Mouse (Mus musculus) B cell, adult (primary cell): ENCODE results near the gene Tmem109. TPM values are rescaled to one million over a fixed set of nuclear protein-coding genes. Genes with fewer than 3 reads are reported as not detected.

Experiments
- total RNA-seq: library from RNA; stranded (reverse); gene quantifications from 4 replicates; pipeline ENCODE4 v1.2.4, GENCODE M21; 2023; ENCODE audit not compliant: inconsistent age

Gene Tmem109
- 22.2 to 23.6 TPM (median 22.7 TPM) in 4 replicates for total RNA-seq

GRCm38 (mm10) chr19:10881426-10882154 lies at the start of gene Tmem109:
TSS of gene Tmem109 (minus strand) at chr19:10882001.

GRCm38 (mm10) chr19:10920532-10920931 lies 38.7 kb upstream of the Tmem109 start, which contains the start of gene Zp1:
TSS of gene Zp1 (minus strand) at chr19:10920632.

GRCm38 (mm10) chr19:10895016-10895528 lies 13.3 kb upstream of the Tmem109 start, which contains the start of gene Prpf19:
TSS of gene Prpf19 (plus strand) at chr19:10895231.

GRCm38 (mm10) chr19:10869886-10870527 lies 11.8 kb downstream of the Tmem109 start, which contains the start of gene Tmem132a:
TSS of gene Tmem132a (minus strand) at chr19:10869940.

GRCm38 (mm10) chr19:10839010-10839892 lies 42.5 kb downstream of the Tmem109 start, which contains the start of gene Slc15a3:
TSS of gene Slc15a3 (plus strand) at chr19:10839727.

GRCm38 (mm10) chr19:10829436-10830175 lies 52.2 kb downstream of the Tmem109 start, which contains the start of gene Cd6:
TSS of gene Cd6 (minus strand) at chr19:10830058.

Other genes with a start within 250 kb of the Tmem109 start
- gene Vwce, start 247.8 kb downstream of the Tmem109 start, total RNA-seq = 0.75 to 2.0 TPM (median 1.2 TPM) in 4 replicates
- gene Pga5, start 203.9 kb downstream of the Tmem109 start, total RNA-seq = not detected in 4 replicates
- 20.2 to 24.6 TPM (median 21.2 TPM) in 4 replicates for gene Vps37c, start 193.3 kb downstream of the Tmem109 start, total RNA-seq
- 0.94 to 2.9 TPM (median 2.1 TPM) in 4 replicates for gene Cd5, start 143.0 kb downstream of the Tmem109 start, total RNA-seq
- gene Cd6, start 51.9 kb downstream of the Tmem109 start, total RNA-seq = 0.54 to 0.74 TPM in 2 of 4 replicates, not detected in the others
- 32.6 to 38.8 TPM (median 35.8 TPM) in 4 replicates for gene Slc15a3, start 42.3 kb downstream of the Tmem109 start, total RNA-seq
- 0.18 to 0.42 TPM (median 0.28 TPM) in 4 replicates for gene Tmem132a, start 12.1 kb downstream of the Tmem109 start, total RNA-seq
- 109 to 141 TPM (median 122 TPM) in 4 replicates for gene Prpf19, start 13.2 kb upstream of the Tmem109 start, total RNA-seq
- gene Zp1, start 38.6 kb upstream of the Tmem109 start, total RNA-seq = not detected in 4 replicates
- not detected in 4 replicates for gene Ptgdr2, start 55.2 kb upstream of the Tmem109 start, total RNA-seq
- 42.8 to 47.7 TPM (median 43.6 TPM) in 4 replicates for gene Ccdc86, start 67.3 kb upstream of the Tmem109 start, total RNA-seq
- not detected in 4 replicates for gene Ms4a10, start 92.7 kb upstream of the Tmem109 start, total RNA-seq
- gene Ms4a15, start 111.2 kb upstream of the Tmem109 start, total RNA-seq = not detected in 4 replicates
- gene Ms4a18, start 136.0 kb upstream of the Tmem109 start, total RNA-seq = not detected in 4 replicates
- gene Ms4a8a, start 199.1 kb upstream of the Tmem109 start, total RNA-seq = 0.66 to 0.70 TPM (median 0.66 TPM) in 3 of 4 replicates, not detected in the other
- not detected in 4 replicates for gene 1700017D01Rik, start 248.9 kb upstream of the Tmem109 start, total RNA-seq